Mouse (Mus musculus) forebrain, embryonic 10.5 days (tissue): Measurements from ENCODE around the gene Vcl. TPM values are rescaled to one million over a fixed set of nuclear protein-coding genes. Genes with fewer than 3 reads are reported as not detected.

ENCODE experiments used
- polyA plus RNA-seq: library from polyadenylated mRNA; unstranded; fragments of >200 nt; fragmentation: Nextera tagmentation; extraction: Ambion mirVana; gene quantifications from 2 replicates; pipeline ENCODE4 v1.2.1, GENCODE M21; 2016

Gene Vcl
- polyA plus RNA-seq, 1 experiment from 2014 or later: 30.7 TPM

Other genes starting within 250 kb of the Vcl start
- 15.7 and 16.0 TPM in 2 replicates for gene Fut11, start 234.4 kb upstream of the Vcl start, polyA plus RNA-seq
- gene Chchd1, start 226.4 kb upstream of the Vcl start, polyA plus RNA-seq: 252 and 261 TPM in 2 replicates
- gene Zswim8, start 221.8 kb upstream of the Vcl start, polyA plus RNA-seq: 28.9 and 29.0 TPM in 2 replicates
- gene Ndst2, start 194.8 kb upstream of the Vcl start, polyA plus RNA-seq: 23.5 and 24.3 TPM in 2 replicates
- gene Camk2g, start 135.3 kb upstream of the Vcl start, polyA plus RNA-seq: 33.0 and 37.8 TPM in 2 replicates
- 0.40 and 0.59 TPM in 2 replicates for gene Plau, start 92.7 kb upstream of the Vcl start, polyA plus RNA-seq
- 99.9 and 101 TPM in 2 replicates for gene Ap3m1, start 123.1 kb downstream of the Vcl start, polyA plus RNA-seq
- 171 and 172 TPM in 2 replicates for gene Adk, start 123.2 kb downstream of the Vcl start, polyA plus RNA-seq